Mouse (Mus musculus) 3T3-L1 (cell line): ENCODE data around the gene Vopp1.
A peak's percentile ranks its signal among the peaks of the same experiment; 100 is the strongest.
"Not testable (repeated sequence)": the region's sequence is repeated elsewhere in the genome, so short reads cannot be mapped to it uniquely, and the experiment has no call there.

Experiments used
- DNase-seq: peaks from one replicate; pipeline ENCODE4 v3.0.0-alpha.2; 2015; ENCODE audit warnings: low read depth, low spot score

The Vopp1 gene

GRCm38 (mm10) chr6:57824422-57825258, at the start of gene Vopp1:
TSS of gene Vopp1 (minus strand) at chr6:57825159.
- DNase-seq: peak; percentile 74

GRCm38 (mm10) chr6:57859043-57860042, 34.4 kb upstream of the Vopp1 start:
- peak; percentile 82 for DNase-seq

GRCm38 (mm10) chr6:57851177-57851576, 26.2 kb upstream of the Vopp1 start:
- DNase-seq: not testable (repeated sequence)

- no peak for DNase-seq
These were observed 25.3 kb upstream of the Vopp1 start, which contains the start of gene Vmn1r21 for GRCm38 (mm10) chr6:57850286-57850685. TSS of gene Vmn1r21 (minus strand) at chr6:57850343.

GRCm38 (mm10) chr6:57839693-57840408, 14.9 kb upstream of the Vopp1 start:
- peak; percentile 51 for DNase-seq

- DNase-seq: no peak
These were observed 328 bp upstream of the Vopp1 start for GRCm38 (mm10) chr6:57825259-57825715.

GRCm38 (mm10) chr6:57823461-57823860, 1.5 kb downstream of the Vopp1 start:
- DNase-seq: no peak

- peak; percentile 69 for DNase-seq
These were observed 2.1 kb downstream of the Vopp1 start for GRCm38 (mm10) chr6:57822648-57823410.

GRCm38 (mm10) chr6:57814436-57814940, 10.5 kb downstream of the Vopp1 start:
- no peak for DNase-seq

GRCm38 (mm10) chr6:57811748-57812730, 12.9 kb downstream of the Vopp1 start:
- peak; percentile 88 for DNase-seq

- no peak for DNase-seq
These were observed 19.5 kb downstream of the Vopp1 start for GRCm38 (mm10) chr6:57805218-57806069.

GRCm38 (mm10) chr6:57803130-57803529, 21.8 kb downstream of the Vopp1 start:
- DNase-seq: no peak

GRCm38 (mm10) chr6:57798986-57799385, 26.0 kb downstream of the Vopp1 start:
- peak; percentile 74 for DNase-seq

GRCm38 (mm10) chr6:57796853-57797423, 28.0 kb downstream of the Vopp1 start:
- DNase-seq: no peak

- DNase-seq: no peak
These were observed 29.1 kb downstream of the Vopp1 start for GRCm38 (mm10) chr6:57795835-57796234.

- DNase-seq: not testable (repeated sequence)
These were observed 32.1 kb downstream of the Vopp1 start for GRCm38 (mm10) chr6:57792821-57793220.

- no peak for DNase-seq
These were observed 34.4 kb downstream of the Vopp1 start for GRCm38 (mm10) chr6:57790542-57790941.

- no peak for DNase-seq
These were observed 37.6 kb downstream of the Vopp1 start for GRCm38 (mm10) chr6:57787376-57787775.
